Mouse (Mus musculus): ENCODE data around the gene Btnl1.

The Btnl1 gene

GRCm38 (mm10) chr17:34386656-34387055 is 9.7 kb downstream of the Btnl1 start:
- no peak for DNase-seq

GRCm38 (mm10) chr17:34388513-34388912 is 11.6 kb downstream of the Btnl1 start:
- peak; percentile 37 to 64 for DNase-seq

- DNase-seq = no peak
Measured at GRCm38 (mm10) chr17:34391507-34391906, 14.6 kb downstream of the Btnl1 start.

DNA sequence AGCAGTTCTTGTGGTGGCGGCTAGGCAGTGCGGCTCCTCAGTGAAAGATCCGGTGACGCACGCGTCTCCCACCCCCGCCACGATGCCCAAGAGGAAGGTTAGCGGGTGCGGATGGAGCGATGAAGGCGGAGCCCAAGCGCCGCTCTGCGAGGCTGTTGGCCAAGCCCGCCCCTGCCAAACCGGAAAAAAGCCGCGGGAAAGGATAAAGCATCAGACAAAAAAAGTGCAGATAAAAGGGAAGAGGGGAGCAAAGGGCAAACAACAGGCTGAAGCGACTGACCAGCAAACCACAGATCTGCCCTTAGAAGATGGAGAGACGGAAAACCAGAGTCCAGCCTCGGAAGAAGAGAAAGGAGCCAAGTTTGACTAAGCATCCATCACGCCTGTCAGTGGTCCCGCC is 15.4 kb downstream of the Btnl1 start:
- peak in 1 of 2 experiments; percentile 32 for DNase-seq

- peak; percentile 45 to 56 for DNase-seq
Measured at GRCm38 (mm10) chr17:34397357-34397756, 20.4 kb downstream of the Btnl1 start.

- DNase-seq = peak; percentile 24 to 56
Measured at GRCm38 (mm10) chr17:34398058-34398710, 21.3 kb downstream of the Btnl1 start.

- peak; percentile 70 to 80 for DNase-seq
Measured at GRCm38 (mm10) chr17:34398711-34399393, 21.9 kb downstream of the Btnl1 start, which contains the start of gene BC051142. TSS of gene BC051142 (plus strand) at chr17:34398820.

- no peak for DNase-seq
Measured at GRCm38 (mm10) chr17:34399394-34399715, 22.4 kb downstream of the Btnl1 start.

GRCm38 (mm10) chr17:34411117-34411516 is 34.2 kb downstream of the Btnl1 start:
- peak; percentile 55 to 69 for DNase-seq

GRCm38 (mm10) chr17:34420014-34420413 is 43.1 kb downstream of the Btnl1 start:
- DNase-seq = no peak

DNA sequence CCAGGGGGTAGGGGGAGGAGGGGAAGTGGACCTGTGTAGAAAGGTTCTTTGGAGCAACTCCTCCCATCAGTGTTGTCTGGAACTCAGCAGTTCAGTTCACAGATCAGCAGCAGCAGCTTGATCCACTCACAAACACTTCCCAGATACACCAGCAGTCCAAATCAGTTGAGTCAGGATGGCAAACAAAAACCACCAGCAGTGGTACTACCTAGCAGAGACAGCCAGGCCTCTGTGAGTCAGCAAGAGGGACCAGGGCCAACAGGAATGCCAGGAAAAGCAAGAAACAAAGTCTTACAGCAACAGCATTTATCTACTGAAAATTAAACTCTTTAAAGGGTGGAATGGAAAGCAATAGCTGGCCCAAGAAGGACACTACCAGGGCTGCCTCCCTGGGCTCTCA is 50.7 kb downstream of the Btnl1 start:
- no peak for DNase-seq

Measured in spleen, adult 18-20 months (tissue).